Mouse (Mus musculus) neural tube, embryonic 14.5 days (tissue): ENCODE measurements around the gene Ugt1a5. TPM values are rescaled to one million over a fixed set of nuclear protein-coding genes. Genes with fewer than 3 reads are reported as not detected.
A peak's percentile ranks its signal among the peaks of the same experiment; 100 is the strongest.

Experiments used
- ATAC-seq: fragments of 200-750 bp; cut with Nextera tagmentation; 2 replicates; pipeline ENCODE4 v1.8.0; 2017; ENCODE audit warnings: low read depth, mild to moderate bottlenecking, moderate TSS enrichment, moderate library complexity
- H3K27ac ChIP-seq: fragments of 300-500 bp; sonication (generic); 2 replicates; pipeline ENCODE4 v1.5.1; 2014; ENCODE audit warnings: low read depth, mild to moderate bottlenecking, control low read depth, low read length, moderate library complexity, mixed read lengths
- H3K27me3 ChIP-seq: fragments of 300-500 bp; sonication (generic); 2 replicates; pipeline ENCODE4 v1.6.1; 2014; ENCODE audit warnings: low read length; ENCODE audit not compliant: control insufficient read depth, insufficient read depth
- H3K36me3 ChIP-seq: fragments of 300-500 bp; sonication (generic); 2 replicates; pipeline ENCODE4 v1.6.1; 2014; ENCODE audit warnings: low read length, mixed read lengths; ENCODE audit not compliant: control insufficient read depth, insufficient read depth
- H3K4me1 ChIP-seq: fragments of 300-500 bp; sonication (generic); 2 replicates; pipeline ENCODE4 v1.6.1; 2014; ENCODE audit warnings: low read length; ENCODE audit not compliant: control insufficient read depth, insufficient read depth
- H3K4me2 ChIP-seq: fragments of 300-500 bp; sonication (generic); 2 replicates; pipeline ENCODE4 v1.6.1; 2014; ENCODE audit warnings: mild to moderate bottlenecking, low read depth, low read length, control low read depth
- H3K4me3 ChIP-seq: fragments of 300-500 bp; sonication (generic); 2 replicates; pipeline ENCODE4 v1.5.1; 2014; ENCODE audit warnings: low read depth, low read length, control low read depth, mixed read lengths
- H3K9ac ChIP-seq: fragments of 300-500 bp; sonication (generic); replicated peaks from 2 replicates; pipeline ENCODE4 v1.6.1; 2014; ENCODE audit warnings: low read depth, mild to moderate bottlenecking, control low read depth, low read length, mixed read lengths
- H3K9me3 ChIP-seq: fragments of 300-500 bp; sonication (generic); 2 replicates; pipeline ENCODE4 v1.6.1; 2016; ENCODE audit warnings: low read length; ENCODE audit not compliant: control insufficient read depth
- WGBS: fragments of 180-500 bp; shearing (Covaris S2); extraction: QIAGEN DNeasy Blood & Tissue Kit; methylation state at CpG from one replicate; pipeline ENCODE4 v1.1.7; 2014; 5-methylcytosine and 5-hydroxymethylcytosine counted together
- polyA plus RNA-seq: library from polyadenylated mRNA; unstranded; fragments of >200 nt; fragmentation: Nextera tagmentation; extraction: Ambion mirVana; gene quantifications from 2 replicates; pipeline ENCODE4 v1.2.1, GENCODE M21; 2014

The Ugt1a5 gene
- polyA plus RNA-seq, 1 experiment from 2014 or later, result not detected

DNA sequence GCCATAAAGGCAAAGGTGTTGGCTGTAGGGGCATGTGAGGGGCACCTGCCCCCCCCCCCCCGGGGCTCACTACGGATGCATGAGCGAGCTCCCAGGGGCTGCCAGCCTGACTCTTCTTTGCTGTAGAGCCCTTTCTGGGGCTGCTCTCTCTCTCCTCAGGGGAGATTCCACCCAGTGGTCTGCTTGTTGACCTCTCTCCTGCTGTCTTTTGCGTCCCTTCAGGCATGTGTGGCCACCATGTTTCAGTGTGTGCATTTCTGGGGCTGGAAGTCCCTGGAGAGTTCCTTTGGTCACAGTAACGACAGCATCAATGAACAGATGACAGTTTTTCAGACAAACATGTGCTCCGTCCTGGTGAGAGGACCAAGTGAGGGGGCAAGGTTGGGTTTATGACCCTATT, 92.5 kb downstream of the Ugt1a5 start:
- H3K36me3 ChIP-seq, result peaks cover 20% of the 10 kb centered on the region
- H3K9me3 ChIP-seq, result peaks cover 45% of the 10 kb centered on the region
- no peaks in the 10 kb centered on the region for H3K4me1 ChIP-seq
- H3K9ac ChIP-seq, result no peak overlapping the region
- H3K27me3 ChIP-seq, result no peaks in the 10 kb centered on the region
- no peak overlapping the region for H3K4me2 ChIP-seq
- ATAC-seq, result no peak
- no peak overlapping the region for H3K4me3 ChIP-seq
- H3K27ac ChIP-seq, result no peak overlapping the region
- WGBS, result 69% methylated on average over 6 of the region's 6 CpGs

DNA sequence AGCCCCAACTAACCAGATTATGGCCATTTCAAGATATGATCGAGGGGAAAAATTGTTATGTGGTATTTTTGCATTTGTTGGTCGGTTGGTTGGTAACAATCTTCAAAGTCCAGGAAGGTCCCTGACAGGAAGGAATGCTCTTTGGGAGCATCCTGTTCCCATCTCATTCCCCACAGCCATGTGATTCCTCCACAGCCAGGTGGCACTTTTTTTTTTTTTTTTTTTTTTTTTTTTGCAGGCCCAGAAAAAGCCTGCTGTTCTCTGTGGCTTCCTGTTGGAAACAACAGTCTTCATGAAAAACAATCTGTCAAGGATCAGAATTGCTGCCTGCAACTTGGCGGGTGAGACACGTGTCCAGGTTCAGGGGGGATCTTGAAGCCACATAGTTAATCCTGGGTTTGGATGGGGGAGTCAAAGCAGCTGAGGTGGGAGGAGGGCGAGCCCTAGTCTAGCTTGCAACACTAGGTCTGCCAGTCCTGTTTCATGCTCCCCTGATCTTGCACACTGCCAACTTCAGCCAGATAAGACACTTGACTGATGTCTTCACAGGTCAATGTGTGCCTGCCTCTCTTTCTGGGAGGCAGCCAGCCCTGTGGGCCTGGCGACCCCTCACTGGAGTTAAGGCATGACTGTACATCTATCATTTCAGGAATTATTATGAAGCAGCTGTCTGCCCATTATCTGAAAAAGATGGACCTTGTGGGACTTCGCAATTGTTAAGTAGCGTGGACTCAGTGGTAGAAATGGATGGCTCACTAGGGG, 93.2 kb downstream of the Ugt1a5 start:
- no peaks in the 10 kb centered on the region for H3K4me1 ChIP-seq
- H3K27me3 ChIP-seq, result no peaks in the 10 kb centered on the region
- no peak overlapping the region for H3K27ac ChIP-seq
- peak; percentile 4; the same call in 1 of the 2 replicates for ATAC-seq
- peaks cover 40% of the 10 kb centered on the region for H3K9me3 ChIP-seq
- H3K4me2 ChIP-seq, result no peak overlapping the region
- peaks cover 27% of the 10 kb centered on the region for H3K36me3 ChIP-seq
- WGBS, result 77% methylated on average over 8 of the region's 8 CpGs
- no peak overlapping the region for H3K4me3 ChIP-seq
- no peak overlapping the region for H3K9ac ChIP-seq

DNA sequence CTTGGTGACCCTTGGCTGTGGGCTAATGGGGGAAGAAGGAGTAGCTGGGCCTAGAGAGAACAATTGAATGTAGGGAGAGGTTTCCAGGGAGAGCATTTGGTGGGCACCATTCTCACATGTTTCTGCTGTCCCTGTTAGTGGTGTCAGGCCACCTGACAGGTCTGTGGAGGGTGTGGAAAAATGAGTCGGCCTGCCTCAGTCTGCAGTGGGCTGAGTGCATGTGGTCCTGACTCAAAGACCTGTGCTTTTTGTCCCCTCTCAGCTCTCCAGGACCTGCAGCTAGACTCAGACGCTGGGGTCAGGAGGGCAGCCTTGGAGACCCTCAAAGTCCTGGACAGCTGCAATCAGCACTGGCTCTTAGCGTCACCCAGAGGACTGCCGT, 93.8 kb downstream of the Ugt1a5 start:
- no peak overlapping the region for H3K9ac ChIP-seq
- peaks cover 36% of the 10 kb centered on the region for H3K9me3 ChIP-seq
- H3K4me1 ChIP-seq, result no peaks in the 10 kb centered on the region
- peak; percentile 2; the same call in 1 of the 2 replicates for ATAC-seq
- H3K36me3 ChIP-seq, result peaks cover 33% of the 10 kb centered on the region
- H3K4me2 ChIP-seq, result no peak overlapping the region
- H3K27ac ChIP-seq, result no peak overlapping the region
- H3K4me3 ChIP-seq, result no peak overlapping the region
- 79% methylated on average over 4 of the region's 4 CpGs for WGBS
- H3K27me3 ChIP-seq, result no peaks in the 10 kb centered on the region

GRCm38 (mm10) chr1:88260114-88260513, 94.3 kb downstream of the Ugt1a5 start:
- no peaks in the 10 kb centered on the region for H3K4me1 ChIP-seq
- H3K9ac ChIP-seq, result no peak overlapping the region
- no peaks in the 10 kb centered on the region for H3K27me3 ChIP-seq
- H3K27ac ChIP-seq, result no peak overlapping the region
- no peak overlapping the region for H3K4me3 ChIP-seq
- peak; percentile 9 for ATAC-seq
- peaks cover 38% of the 10 kb centered on the region for H3K36me3 ChIP-seq
- H3K4me2 ChIP-seq, result no peak overlapping the region
- 77% methylated on average over 6 of the region's 6 CpGs for WGBS
- peaks cover 31% of the 10 kb centered on the region for H3K9me3 ChIP-seq

GRCm38 (mm10) chr1:88260604-88261377, 95.0 kb downstream of the Ugt1a5 start:
- no peak overlapping the region for H3K4me3 ChIP-seq
- peaks cover 45% of the 10 kb centered on the region for H3K36me3 ChIP-seq
- no peaks in the 10 kb centered on the region for H3K4me1 ChIP-seq
- no peak overlapping the region for H3K27ac ChIP-seq
- H3K4me2 ChIP-seq, result no peak overlapping the region
- H3K9me3 ChIP-seq, result peaks cover 24% of the 10 kb centered on the region
- WGBS, result 86% methylated on average over 10 of the region's 10 CpGs
- no peak overlapping the region for H3K9ac ChIP-seq
- no peaks in the 10 kb centered on the region for H3K27me3 ChIP-seq
- ATAC-seq, result no peak

- Histone ChIP-seq H3K4me3 (no peak overlapping the region), H3K4me1 (no peaks in the 10 kb centered on the region), H3K36me3 (peaks cover 54% of the 10 kb centered on the region), H3K9ac (no peak overlapping the region), H3K9me3 (peaks cover 17% of the 10 kb centered on the region), H3K27ac (no peak overlapping the region), H3K4me2 (no peak overlapping the region), H3K27me3 (no peaks in the 10 kb centered on the region)
- no peak for ATAC-seq
- 85% methylated on average over 7 of the region's 7 CpGs for WGBS
These were observed 95.9 kb downstream of the Ugt1a5 start for GRCm38 (mm10) chr1:88261706-88262105.

DNA sequence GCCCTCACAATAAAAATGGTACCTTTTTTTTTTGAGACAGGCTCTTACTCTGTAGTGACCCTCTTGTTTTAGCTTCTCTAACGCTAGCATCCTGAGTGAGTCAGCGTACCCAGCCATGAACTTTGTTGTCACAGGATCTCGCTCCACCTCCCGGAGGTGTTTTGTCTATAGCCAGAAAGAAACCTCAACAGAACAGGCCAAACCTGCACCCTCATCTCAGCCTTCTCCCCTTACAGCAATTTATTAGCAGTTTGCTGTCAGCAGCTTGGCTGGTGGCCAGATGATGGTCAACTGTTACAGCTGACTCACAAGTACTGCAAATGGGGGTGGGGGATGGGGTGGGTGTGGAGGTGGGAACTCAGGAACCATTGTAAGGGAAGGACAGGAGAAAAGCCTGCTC, 96.4 kb downstream of the Ugt1a5 start:
- no peak overlapping the region for H3K27ac ChIP-seq
- no peak overlapping the region for H3K4me2 ChIP-seq
- H3K4me3 ChIP-seq, result no peak overlapping the region
- H3K36me3 ChIP-seq, result peaks cover 59% of the 10 kb centered on the region
- peak; percentile 10; the same call in 1 of the 2 replicates for ATAC-seq
- WGBS, result 80% methylated on average over 4 of the region's 4 CpGs
- H3K27me3 ChIP-seq, result no peaks in the 10 kb centered on the region
- no peak overlapping the region for H3K9ac ChIP-seq
- peaks cover 12% of the 10 kb centered on the region for H3K9me3 ChIP-seq
- H3K4me1 ChIP-seq, result no peaks in the 10 kb centered on the region

GRCm38 (mm10) chr1:88262961-88263360, 97.1 kb downstream of the Ugt1a5 start:
- no peaks in the 10 kb centered on the region for H3K4me1 ChIP-seq
- H3K9me3 ChIP-seq, result peaks cover 5% of the 10 kb centered on the region; the same call in 1 of the 2 replicates
- no peak overlapping the region for H3K9ac ChIP-seq
- peaks cover 66% of the 10 kb centered on the region for H3K36me3 ChIP-seq
- no peak for ATAC-seq
- no peaks in the 10 kb centered on the region for H3K27me3 ChIP-seq
- no peak overlapping the region for H3K27ac ChIP-seq
- H3K4me2 ChIP-seq, result no peak overlapping the region
- H3K4me3 ChIP-seq, result no peak overlapping the region
- WGBS, result 77% methylated on average over 6 of the region's 6 CpGs

GRCm38 (mm10) chr1:88263778-88264177, 98.0 kb downstream of the Ugt1a5 start:
- Histone ChIP-seq H3K27ac (no peak overlapping the region), H3K36me3 (peaks cover 74% of the 10 kb centered on the region), H3K4me3 (no peak overlapping the region), H3K9me3 (no peaks in the 10 kb centered on the region), H3K9ac (no peak overlapping the region), H3K27me3 (no peaks in the 10 kb centered on the region), H3K4me2 (no peak overlapping the region), H3K4me1 (no peaks in the 10 kb centered on the region)
- no peak for ATAC-seq
- WGBS, result 93% methylated on average over 5 of the region's 5 CpGs
